Mouse (Mus musculus) cerebellum, adult 11 months (tissue): ENCODE measurements around the gene Cdh26.

Source experiments
- DNase-seq: peaks from one replicate; pipeline ENCODE4 v3.0.0; 2022

Gene Cdh26

GRCm38 (mm10) chr2:178513636-178514071 lies 83.3 kb downstream of the Cdh26 start:
- DNase-seq = no peak

DNA sequence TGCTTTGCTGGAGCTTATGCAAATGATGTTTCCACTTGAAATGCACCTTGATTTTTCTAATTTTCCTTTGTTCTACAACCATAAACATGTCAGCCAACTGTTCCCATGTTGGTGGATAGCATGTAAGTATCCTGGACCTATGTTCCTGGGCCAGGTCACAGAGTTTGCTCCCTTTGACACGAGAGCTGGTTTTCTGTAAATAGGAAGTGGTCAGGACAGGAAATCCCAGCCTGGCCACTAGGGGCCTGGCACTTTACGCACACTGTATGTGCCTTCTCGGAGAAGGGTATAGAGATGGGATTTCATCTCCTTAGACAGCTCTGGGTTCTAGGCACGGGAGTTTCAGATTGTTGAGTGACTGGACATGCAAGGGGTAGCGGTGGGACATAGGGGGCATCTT lies 86.1 kb downstream of the Cdh26 start:
- DNase-seq = no peak

DNA sequence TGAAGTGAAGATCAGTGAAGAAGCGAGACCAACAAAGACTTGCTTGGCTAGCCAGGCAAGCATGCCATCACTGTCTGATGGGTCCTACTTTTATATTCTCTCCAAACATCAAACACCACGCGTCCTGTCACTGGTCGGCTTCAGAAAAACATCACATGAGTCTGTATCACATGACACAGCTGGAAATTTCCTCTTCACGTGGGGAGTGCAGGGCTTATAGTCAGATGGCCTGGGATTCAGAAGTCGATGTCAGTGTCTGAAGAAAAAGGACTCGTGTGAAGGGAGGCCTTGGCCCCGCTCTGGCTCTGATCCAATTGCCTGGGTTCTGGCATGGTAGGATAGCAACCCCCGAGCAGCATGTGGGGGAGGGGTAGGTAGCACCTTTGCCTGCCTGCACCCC lies 86.6 kb downstream of the Cdh26 start:
- no peak for DNase-seq

GRCm38 (mm10) chr2:178519321-178519720 lies 89.0 kb downstream of the Cdh26 start:
- DNase-seq = peak; percentile 28

GRCm38 (mm10) chr2:178520216-178520615 lies 89.9 kb downstream of the Cdh26 start:
- DNase-seq = peak; percentile 37

- DNase-seq = no peak
These were observed 92.0 kb downstream of the Cdh26 start for GRCm38 (mm10) chr2:178522331-178522730.

DNA sequence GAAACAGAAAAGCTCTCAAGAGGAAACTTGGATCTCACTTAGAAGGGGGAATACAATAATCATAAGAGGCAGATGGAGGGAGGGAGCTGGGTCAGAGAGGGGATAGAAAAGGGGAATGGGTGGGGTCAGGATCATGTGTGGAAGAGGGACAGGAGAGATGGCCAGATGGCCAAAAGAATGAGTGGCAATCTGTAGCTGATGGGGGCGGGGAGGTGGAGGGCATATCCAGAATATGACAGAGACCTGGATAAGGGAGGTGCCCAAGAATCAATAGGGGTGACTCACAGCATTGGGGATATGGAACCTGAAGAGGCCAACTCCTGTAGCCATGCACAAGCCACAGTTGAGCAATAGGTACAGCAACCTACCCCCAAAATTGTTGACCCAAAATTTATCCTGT lies 92.5 kb downstream of the Cdh26 start:
- no peak for DNase-seq

GRCm38 (mm10) chr2:178526776-178527175 lies 96.4 kb downstream of the Cdh26 start:
- DNase-seq = peak; percentile 16

GRCm38 (mm10) chr2:178531226-178531625 lies 100.9 kb downstream of the Cdh26 start:
- no peak for DNase-seq

- no peak for DNase-seq
These were observed 106.2 kb downstream of the Cdh26 start for GRCm38 (mm10) chr2:178536574-178536973.
